Mouse (Mus musculus) spleen, adult 18-20 months (tissue): ENCODE results near the gene Acot1.
A peak's percentile ranks its signal among the peaks of the same experiment; 100 is the strongest.
"Not testable (repeated sequence)": the region's sequence is repeated elsewhere in the genome, so short reads cannot be mapped to it uniquely, and the experiment has no call there.

ENCODE experiments used
- DNase-seq, 2 experiments: peaks; one replicate each; pipeline ENCODE4 v3.0.0; 2022; ENCODE audit warnings: mixed read lengths in 2 of 2

Gene Acot1

DNA sequence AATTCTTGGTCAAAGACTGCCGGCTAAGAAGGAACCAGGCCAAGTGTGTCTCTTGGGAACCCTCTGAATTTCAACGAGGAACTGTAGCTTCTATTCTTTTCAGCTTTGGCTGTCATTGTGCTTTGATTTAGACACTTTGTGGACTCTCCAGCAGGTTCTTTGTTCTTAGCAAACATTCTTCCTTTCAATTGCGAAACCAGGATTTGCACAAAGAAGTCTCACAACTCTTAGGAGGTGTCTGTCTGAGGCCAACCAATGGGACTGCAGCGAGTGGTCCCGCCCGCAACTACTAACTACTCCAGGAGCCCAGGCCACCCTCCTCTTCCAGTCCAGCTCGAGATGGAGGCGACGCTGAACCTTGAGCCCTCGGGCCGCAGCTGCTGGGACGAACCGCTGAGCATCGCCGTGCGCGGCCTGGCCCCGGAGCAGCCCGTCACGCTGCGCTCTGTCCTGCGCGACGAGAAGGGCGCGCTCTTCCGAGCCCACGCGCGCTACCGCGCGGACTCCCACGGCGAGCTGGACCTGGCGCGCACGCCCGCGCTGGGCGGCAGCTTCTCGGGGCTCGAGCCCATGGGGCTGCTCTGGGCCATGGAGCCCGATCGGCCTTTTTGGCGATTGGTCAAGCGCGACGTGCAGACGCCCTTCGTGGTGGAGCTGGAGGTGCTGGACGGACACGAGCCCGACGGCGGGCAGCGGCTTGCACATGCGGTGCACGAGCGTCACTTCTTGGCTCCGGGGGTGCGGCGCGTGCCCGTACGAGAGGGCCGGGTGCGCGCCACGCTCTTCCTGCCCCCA is at the start of gene Acot1:
TSS of gene Acot1 (plus strand) at position 320 of the 795 bp plus-strand sequence.
- DNase-seq, result peak; percentile 15 to 40

DNA sequence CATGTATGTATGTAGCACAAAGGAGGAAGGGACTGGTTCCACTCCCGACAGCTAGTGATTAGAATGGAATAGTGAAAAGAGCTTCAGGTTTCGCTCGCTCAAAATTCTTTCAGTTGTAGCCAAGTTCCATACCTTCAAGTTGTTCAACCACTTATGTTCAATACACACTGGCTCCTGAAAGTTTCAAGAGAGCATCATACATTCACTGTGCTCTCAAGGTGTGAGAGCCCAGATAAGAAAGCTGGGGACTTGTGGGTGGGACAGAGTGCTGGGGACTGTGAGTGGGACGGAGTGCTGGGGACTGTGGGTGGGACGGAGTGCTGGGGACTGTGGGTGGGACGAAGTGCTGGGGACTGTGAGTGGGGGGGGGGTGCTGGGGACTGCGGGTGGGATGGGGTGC is 44.1 kb upstream of the Acot1 start:
- DNase-seq, result no peak

DNA sequence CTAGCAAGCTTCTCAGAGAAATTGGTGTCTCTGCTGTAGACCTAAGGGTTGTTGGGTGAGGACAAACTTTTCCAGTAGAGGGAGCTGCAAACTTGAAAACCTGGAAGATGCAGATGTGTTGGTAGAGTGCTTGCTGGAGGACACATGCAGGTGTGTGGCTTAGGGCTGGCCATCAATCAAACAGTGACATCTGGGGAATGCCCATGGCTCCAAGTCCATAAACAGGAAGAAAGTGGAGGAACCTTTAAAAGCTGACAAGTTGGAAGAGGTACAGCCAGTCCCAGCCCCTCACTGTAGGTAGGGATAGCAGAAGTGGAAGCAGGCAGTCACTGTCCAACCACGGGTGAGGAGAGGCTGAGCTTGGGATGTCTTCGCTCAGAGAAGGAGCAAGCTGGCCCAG is 37.2 kb upstream of the Acot1 start:
- DNase-seq, result peak in 1 of 2 experiments; percentile 36

DNA sequence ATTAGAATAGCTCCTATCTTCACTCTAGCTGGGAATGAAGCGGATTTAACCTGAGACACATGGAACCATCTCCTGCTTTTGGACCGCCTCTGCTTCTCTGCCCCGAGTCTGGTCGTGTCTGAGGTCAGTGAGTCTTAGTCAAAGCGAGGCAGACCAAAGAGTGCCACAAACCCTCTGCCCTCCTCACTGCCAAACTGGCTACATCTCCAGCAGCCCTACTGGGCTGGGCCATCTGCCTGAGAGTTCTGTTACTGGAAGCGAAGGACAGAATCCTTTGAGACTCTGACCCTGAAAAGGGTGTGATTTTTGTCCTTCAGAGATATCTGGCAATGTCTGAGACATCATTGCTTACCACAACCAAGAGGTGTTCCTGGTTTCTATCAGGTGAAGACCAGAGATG is 30.4 kb upstream of the Acot1 start:
- no peak for DNase-seq

DNA sequence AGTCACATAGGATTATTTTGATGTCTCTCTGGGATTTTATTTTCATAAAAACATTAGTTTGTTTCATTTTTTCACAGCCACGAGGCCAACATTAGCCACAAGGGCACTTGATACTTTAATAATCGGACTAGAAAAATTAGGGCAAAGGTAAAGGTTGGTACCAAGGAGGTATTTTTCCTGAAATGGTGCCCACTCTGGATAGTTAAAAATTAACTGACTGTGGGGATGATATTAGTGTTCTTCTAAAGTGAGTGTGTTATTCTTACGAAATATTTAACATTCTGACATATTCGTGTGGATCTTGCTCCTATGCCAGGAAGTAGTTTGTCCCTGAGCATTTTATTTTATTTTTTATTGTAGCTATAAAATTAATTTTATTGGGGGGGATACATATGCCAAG is 27.7 kb upstream of the Acot1 start:
- no peak for DNase-seq

DNA sequence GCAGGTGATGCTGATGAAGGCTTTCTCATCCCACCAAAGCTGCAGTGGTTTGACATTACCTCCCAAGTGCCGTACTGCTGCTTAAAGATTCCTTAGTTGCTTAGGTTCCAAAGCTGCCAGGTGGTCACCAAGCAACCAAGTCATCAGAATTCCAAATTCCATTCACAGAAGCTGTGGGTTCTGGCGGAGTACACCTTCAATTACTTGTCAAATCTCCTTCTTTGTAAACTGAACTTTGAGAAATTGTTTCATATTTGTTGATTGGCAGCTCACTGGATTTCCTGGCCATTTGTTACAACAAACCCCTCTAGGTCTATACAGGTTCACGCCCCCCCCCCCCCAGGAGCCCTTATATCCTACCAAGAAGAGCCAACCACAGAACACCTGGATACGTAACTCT is 24.5 kb upstream of the Acot1 start, which contains the start of gene Heatr4:
TSS of gene Heatr4 (minus strand) at position 101 of the 400 bp plus-strand sequence.
- DNase-seq, result no peak

DNA sequence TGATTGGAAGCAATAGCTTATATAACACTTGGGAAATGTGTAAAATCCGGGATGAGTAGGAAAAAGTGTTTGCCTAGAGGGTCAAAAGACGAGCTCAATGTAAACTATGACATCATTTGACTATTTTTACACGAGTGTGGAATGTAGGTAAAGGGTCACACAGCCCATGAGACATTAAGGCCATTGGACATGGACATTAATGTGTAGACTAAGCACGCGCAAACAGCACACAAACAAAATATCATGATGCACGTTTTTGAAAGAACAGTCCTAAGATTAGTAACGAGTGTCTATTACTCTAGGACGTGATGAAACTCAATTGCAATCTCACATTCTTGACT is 22.1 kb upstream of the Acot1 start:
- DNase-seq, result no peak

DNA sequence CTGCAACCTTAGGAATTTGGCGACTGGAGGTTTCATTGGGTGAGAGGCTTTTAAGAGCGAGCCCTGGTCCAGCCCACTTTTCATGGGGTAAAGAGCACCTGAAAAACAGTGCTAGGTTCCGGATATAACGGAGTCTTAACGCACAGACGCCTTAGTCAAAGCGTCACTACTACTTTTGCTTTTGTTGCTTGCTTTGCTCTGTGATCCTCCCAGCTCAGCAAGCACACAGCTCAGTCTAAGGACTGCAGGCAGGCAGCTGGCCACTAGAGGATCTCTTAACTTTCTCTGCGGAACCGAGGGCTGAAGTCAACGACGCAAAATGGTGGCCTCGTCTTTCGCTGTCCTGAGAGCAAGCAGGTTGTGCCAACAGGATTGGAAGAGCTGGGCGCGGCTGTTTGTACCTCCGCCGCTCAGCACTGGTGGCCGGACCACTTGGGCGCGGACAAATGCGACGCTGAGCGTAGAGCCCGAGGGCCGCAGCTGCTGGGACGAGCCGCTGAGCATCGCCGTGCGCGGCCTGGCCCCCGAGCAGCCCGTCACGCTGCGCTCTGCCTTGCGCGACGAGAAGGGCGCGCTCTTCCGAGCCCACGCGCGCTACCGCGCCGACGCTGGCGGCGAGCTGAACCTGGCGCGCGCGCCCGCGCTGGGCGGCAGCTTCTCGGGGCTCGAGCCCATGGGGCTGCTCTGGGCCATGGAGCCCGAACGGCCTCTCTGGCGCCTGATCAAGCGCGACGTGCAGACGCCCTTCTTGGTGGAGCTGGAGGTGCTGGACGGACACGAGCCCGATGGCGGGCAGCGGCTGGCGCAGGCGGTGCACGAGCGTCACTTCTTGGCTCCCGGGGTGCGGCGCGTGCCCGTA is 21.5 kb upstream of the Acot1 start, which contains the start of gene Acot2:
TSS of gene Acot2 (plus strand) at position 279 of the 859 bp plus-strand sequence.
- peak; percentile 66 to 72 for DNase-seq

DNA sequence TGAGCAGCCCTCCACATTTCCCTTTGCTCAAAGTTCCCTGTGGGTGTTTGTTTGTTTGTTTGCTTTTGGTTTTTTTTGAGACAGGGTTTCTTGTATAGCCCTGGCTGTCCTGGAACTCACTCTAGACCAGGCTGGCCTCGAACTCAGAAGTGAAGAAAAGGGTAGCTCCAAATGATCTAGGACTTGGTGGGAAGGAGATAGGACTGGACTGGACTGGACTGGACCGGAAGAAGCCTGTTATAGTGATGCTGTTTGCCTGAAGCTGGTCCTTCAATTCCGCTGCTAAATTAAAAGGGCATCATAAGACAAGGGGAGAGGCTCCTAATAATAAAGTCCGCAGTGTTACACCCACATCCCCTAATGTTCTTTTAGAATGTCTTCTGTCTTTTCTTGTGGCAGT is 20.8 kb upstream of the Acot1 start:
- DNase-seq, result no peak

DNA sequence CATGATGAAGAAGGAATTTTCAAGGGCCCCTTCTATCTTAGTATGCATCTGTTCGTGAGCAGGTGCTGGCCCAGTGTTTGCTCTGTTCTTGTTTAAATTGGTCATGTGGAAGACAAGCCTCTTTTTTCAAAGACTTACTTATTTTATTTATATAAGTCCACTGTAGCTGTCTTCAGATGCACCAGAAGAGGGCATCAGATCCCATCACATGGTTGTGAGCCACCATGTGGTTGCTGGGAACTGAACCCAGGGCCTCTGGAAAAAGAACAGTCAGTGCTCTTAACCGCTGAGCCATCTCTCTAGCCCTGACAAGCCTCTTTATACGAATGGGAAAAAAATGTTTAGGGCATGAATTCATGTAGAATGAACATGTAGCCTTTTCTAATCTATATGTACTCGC is 19.9 kb upstream of the Acot1 start:
- DNase-seq, result no peak

DNA sequence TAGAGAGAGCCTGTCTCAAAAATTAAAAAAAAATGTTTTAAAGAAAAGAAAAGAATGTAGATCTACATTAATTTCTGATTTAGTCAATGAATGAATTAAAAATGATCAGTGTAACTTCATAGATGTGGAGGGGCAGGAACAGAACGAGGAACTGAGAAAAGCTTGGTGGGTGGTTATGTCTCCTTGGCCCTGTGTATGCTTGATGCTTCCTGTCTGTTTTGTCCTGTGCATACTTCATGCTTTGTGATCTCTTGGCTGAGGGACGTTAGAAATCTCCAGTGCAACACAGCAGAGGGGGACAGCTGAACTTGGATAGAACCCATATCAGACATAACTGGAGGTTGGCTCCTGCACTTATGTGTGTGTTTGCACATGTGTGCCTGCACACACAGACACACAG is 12.1 kb upstream of the Acot1 start:
- DNase-seq, result no peak

DNA sequence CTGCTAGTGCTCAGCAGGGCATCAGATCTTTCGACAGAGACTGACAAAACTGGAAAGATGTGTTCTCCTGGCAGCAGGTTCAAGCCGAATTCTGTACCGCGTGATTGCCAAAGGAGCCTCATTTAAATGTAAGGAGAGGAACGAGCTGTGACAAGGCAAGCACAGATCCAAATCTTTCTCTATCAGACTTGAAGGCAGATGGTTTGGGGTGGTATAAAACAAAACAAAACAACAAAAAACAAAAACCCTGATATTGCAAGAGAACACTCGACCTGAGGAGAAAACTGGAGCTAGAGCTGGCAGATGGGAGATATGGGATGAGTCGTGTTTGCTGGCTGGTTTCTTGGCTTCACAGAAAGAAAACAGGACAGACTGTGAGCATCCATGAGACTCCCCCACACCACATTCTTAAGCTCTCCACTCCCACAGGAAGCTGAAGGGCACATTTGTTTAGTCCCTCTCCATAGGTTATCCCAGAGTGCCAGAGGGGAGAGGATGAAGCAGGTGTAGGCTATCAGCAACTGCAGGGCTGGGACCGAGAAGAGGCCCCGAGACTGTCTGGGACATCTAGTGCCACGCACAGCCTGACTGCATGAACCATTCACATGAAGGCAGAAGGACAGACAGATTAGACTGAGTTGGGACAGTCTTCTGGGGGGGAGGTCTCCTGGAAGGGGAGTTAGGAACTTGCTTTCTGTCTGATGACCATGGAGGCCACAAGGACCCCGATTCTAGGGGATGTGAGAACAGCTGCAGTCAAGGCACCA is 10.8 kb upstream of the Acot1 start:
- DNase-seq, result no peak

DNA sequence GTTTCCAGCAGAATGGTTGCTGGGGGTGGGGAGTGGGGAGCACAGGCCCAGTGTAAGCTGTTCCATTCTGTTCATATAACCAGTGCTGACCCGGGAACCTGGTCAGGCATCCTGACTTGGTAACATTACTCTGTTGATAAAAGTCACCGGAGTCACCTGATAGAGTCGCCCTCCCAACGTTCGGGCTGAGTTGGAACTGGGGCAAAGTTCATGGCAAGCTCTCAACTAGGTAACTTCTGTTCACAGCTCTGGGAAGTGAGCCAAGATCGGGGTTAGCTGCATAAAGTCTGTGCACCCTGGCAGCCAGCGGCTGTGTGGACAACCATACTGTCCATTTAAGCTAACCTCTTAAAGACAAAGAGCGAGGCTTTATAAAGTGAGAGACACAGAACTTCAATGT is 10.1 kb upstream of the Acot1 start:
- not testable (repeated sequence) for DNase-seq

DNA sequence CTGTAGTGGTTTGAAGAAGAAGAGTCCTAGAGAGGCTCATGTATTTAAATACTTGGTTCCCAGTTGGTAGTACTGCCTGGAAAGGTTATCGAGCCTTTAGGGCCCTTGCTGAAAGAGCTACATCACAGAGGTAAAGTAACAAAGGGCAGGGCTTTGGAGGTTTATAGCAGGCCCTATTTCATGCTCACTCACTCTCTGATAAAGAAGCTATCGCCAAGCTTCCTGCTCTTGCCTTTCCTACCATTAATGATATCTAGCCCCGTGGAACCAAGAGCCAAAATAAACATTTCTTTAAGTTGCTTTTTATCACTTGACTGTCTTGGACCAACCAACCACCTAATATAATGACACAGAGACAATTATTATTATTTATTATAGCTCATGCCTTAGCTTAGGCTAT is 8.9 kb upstream of the Acot1 start:
- no peak for DNase-seq

DNA sequence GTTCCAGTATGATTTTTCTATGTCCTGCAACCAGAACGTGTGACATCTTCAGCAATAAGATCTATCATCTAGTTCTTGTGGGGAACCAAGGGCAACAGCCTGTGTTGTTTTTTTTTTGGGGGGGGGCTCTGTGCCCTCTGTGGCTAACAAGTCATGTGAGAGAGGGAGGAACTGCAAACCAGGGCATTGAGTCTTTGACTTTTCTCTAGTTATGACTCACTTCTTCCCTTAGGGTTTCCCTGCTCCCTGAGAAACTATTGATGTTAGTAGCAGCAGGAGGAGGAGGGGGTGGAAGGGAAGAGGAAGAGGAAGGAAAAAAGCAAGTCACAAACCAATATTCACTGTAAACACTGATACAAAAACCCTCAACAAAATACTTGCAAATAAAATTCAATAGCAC is 5.4 kb upstream of the Acot1 start:
- no peak for DNase-seq

DNA sequence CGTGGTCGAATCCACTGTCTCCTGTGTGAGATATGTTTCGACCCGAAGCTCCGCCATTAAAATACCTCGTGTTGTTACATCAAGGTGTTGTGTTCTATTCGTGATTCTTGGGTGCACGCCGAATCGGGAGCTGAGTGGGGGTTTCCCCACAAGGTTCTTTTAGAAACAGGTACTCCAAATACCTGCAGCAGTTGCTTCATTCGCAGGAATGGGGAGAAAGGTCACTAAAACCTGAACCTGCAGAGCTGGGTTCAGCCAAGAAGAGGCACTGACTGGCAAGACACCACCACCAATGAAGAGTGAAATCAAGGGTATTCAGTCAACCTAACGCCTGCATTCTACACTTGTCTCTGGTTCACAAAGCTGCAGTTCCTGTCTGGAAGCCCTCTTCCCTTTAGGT is 1.0 kb upstream of the Acot1 start:
- no peak for DNase-seq

DNA sequence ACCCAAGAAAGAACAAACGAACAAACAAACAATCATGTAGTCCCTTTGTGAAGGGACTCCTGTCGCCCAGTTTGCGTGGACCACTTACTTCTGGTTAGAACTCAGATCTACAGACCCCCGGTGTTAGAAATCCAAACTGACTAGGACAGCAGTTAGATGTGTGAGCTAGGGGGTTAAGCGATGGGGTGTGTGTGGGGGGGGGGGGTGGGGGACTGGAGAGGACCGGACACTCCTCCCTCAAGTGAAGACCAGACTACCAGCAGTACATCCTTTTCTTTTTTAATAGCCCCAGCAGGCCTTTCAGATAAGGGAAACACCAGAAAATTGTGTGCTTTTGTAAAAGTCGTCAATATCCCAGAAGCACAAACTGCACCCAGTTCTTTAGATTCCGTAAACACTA is 561 bp upstream of the Acot1 start:
- no peak for DNase-seq

DNA sequence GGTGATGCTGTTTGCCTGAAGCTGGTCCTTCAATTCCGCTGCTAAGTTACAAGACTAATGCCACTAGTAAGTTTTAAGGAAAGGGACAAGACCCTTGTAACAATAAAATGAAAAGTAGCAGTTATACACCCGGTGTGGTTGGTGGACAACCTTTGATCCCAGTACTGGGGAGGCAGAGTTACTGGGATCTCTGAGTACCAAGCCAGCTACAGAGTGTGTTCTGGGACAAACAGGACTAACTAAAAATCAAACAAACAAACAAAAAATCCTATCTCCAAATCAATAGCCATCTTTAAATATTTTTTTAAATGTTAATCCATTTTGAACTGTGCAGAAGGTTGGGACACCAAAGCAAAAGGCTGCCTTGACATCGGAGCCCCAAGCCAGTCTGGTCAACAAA is 911 bp downstream of the Acot1 start:
- no peak for DNase-seq

DNA sequence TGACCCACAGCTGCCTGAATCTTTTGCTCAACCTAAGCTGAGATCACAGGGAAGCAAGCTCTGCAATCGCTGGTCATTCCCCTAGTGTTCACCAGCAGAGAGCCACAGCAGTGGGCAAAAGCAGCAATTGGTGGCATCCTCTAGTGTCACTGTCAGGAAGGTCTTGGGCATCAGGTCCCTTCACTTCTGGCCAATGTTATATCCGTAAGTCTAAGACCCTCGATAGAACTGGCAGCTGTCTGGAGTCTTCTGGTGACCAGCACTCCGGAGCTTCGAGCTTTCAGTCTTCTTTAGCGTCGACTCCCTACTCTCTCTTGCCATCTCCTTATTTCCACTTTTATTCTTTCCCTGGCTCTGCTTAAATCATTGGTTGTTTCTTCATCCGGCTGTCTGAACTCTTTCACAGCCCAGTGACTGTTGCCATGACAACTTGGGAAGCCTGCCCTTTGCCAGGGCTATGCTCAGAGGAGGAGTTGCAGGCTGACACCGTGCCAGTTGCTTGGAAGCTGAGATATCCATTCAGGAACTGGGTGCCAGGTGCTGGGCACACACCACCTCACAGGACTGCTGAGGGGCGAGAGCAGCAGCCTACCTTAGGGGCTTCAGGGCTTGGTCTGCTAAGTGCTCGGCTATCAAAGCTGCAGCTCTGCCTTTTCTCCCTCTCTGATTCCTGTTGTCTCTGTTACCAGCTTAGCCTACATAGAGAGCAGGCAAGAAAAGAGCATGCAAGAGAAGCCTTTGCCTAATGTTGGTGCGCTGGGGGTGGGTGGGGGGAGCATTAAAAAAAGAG is 2.2 kb downstream of the Acot1 start:
- no peak for DNase-seq

DNA sequence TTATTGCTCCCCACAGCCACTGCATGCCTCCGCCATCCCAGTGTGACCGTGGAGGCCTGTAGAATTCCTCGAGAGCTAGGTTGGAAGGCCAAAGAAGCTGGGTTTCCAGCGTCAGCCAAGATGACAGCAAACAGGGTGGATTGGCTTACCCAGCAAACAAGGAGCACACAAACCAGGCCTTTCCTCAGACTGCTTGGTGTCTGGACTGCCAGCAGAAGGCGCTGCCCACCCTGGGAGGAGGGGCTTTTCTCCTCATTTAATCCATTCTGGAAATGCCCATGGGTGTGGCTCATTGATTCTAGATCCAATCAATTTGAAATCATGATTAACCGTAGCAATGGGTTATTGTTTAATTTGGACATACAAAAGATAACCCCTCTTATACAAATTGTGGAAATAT is 3.8 kb downstream of the Acot1 start:
- DNase-seq, result no peak

DNA sequence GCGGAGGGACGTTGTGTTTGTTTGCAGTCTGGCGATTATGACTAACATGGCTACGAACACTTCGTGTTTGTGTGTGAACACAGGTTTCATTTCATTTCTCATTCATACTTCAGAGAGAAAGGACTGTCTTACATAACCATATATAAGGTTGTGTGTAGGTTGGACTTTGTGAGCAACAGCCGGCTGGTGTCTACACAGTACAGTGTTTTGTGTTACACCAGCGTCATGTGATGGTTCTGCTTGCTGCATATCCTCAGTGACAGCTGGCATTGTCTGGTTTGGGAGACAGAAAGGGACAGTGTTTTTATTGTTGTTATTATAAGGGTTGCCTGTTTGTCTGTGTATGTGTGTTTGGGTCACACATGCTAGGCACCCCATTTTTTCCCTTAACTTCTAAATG is 4.4 kb downstream of the Acot1 start:
- no peak for DNase-seq

DNA sequence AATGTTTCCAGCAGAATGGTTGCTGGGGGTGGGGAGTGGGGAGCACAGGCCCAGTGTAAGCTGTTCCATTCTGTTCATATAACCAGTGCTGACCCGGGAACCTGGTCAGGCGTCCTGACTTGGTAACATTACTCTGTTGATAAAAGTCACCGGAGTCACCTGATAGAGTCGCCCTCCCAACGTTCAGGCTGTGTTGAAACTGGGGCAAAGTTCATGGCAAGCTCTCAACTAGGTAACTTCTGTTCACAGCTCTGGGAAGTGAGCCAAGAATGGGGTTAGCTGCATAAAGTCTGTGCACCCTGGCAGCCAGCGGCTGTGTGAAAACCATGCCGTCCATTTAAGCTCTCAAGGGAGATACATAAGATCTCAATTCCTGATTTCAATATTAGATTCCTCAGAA is 11.2 kb downstream of the Acot1 start:
- not testable (repeated sequence) for DNase-seq

DNA sequence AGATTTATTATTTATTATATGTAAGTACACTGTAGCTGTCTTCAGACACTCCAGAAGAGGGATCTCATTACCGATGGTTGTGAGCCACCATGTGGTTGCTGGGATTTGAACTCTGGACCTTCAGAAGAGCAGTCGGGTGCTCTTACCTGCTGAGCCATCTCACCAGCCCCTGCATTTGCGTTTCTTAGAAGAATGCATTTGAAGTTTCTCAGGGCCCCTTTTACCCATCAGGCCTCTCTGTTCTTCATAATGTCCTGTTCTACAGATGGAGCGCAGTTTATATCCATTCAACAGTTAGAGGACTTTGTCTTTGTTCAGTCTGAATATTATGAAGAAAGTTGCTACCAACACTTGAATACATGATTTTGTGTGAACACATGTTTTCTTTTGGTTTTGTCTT is 13.0 kb downstream of the Acot1 start:
- not testable (repeated sequence) for DNase-seq
